Mouse (Mus musculus) gastrocnemius, postnatal 14 days (tissue): ENCODE measurements around the gene Pgpep1. TPM values are rescaled to one million over a fixed set of nuclear protein-coding genes. Genes with fewer than 3 reads are reported as not detected.

Experiments
- DNase-seq: peaks from one replicate; pipeline ENCODE4 v3.0.0; 2021; ENCODE audit warnings: mixed read lengths
- intact Hi-C: fragments of 180-260 bp; cut with DNase I; formaldehyde crosslinking; loops from one replicate; pipeline ENCODE4 v1.15.1; 2025; ENCODE audit warnings: low total_unique reads
- total RNA-seq, 2 experiments: library from RNA; stranded (reverse); gene quantifications; 2 replicates each; pipeline ENCODE4 v1.2.3; 2021

The Pgpep1 gene
- total RNA-seq, 2 experiments from 2014 or later = 18.2 to 21.6 TPM

GRCm38 (mm10) chr8:70671615-70672324 is 11.6 kb upstream of the Pgpep1 start:
- peak; percentile 79 for DNase-seq
- intact Hi-C loops = no loop called here

GRCm38 (mm10) chr8:70667071-70667470 is 6.9 kb upstream of the Pgpep1 start:
- intact Hi-C loops = loop anchor here (5.0 kb wide), 1 partner anchor 35 kb away; the partner anchor contains the start of gene Iqcn
- peak; percentile 72 for DNase-seq

GRCm38 (mm10) chr8:70665599-70665998 is 5.4 kb upstream of the Pgpep1 start:
- intact Hi-C loops = loop anchor here (5.0 kb wide), 1 partner anchor 37 kb away; the partner anchor contains the start of gene Iqcn
- DNase-seq = no peak

GRCm38 (mm10) chr8:70664631-70665030 is 4.4 kb upstream of the Pgpep1 start:
- intact Hi-C loops = loop anchor here (5.0 kb wide), 2 partner anchors 38 to 47 kb away; partner anchors contain the start of genes Iqcn and Lrrc25
- DNase-seq = no peak

GRCm38 (mm10) chr8:70663691-70664090 is 3.5 kb upstream of the Pgpep1 start:
- no peak for DNase-seq
- intact Hi-C loops = loop anchor here (5.0 kb wide), 1 partner anchor 46 kb away; the partner anchor contains the start of gene Lrrc25

GRCm38 (mm10) chr8:70659604-70660272 is 450 bp downstream of the Pgpep1 start:
- intact Hi-C loops = loop anchor here (5.0 kb wide), 1 partner anchor 42 kb away; the partner anchor contains the start of gene Lrrc25
- peak; percentile 93 for DNase-seq

- intact Hi-C loops = no loop called here
- no peak for DNase-seq
Observed at GRCm38 (mm10) chr8:70658897-70659603, 1.1 kb downstream of the Pgpep1 start.

GRCm38 (mm10) chr8:70657739-70658138 is 2.4 kb downstream of the Pgpep1 start:
- DNase-seq = no peak
- intact Hi-C loops = no loop called here

GRCm38 (mm10) chr8:70657214-70657613 is 3.0 kb downstream of the Pgpep1 start:
- no peak for DNase-seq
- intact Hi-C loops = no loop called here

GRCm38 (mm10) chr8:70656193-70656790 is 3.9 kb downstream of the Pgpep1 start:
- intact Hi-C loops = no loop called here

GRCm38 (mm10) chr8:70655469-70655868 is 4.7 kb downstream of the Pgpep1 start:
- no peak for DNase-seq
- intact Hi-C loops = no loop called here

More at GRCm38 (mm10) chr8:70656193-70656790, 3.9 kb downstream of the Pgpep1 start:
- DNase-seq = no peak

- no peak for DNase-seq
- intact Hi-C loops = no loop called here
Observed at GRCm38 (mm10) chr8:70654121-70654520, 6.1 kb downstream of the Pgpep1 start.

GRCm38 (mm10) chr8:70653226-70653625 is 7.0 kb downstream of the Pgpep1 start:
- intact Hi-C loops = no loop called here
- no peak for DNase-seq

GRCm38 (mm10) chr8:70650351-70650750 is 9.8 kb downstream of the Pgpep1 start:
- intact Hi-C loops = no loop called here
- no peak for DNase-seq

- intact Hi-C loops = no loop called here
- DNase-seq = peak; percentile 66
Observed at GRCm38 (mm10) chr8:70649324-70649723, 10.9 kb downstream of the Pgpep1 start.

- no peak for DNase-seq
- intact Hi-C loops = no loop called here
Observed at GRCm38 (mm10) chr8:70648921-70649320, 11.3 kb downstream of the Pgpep1 start.

- no peak for DNase-seq
- intact Hi-C loops = no loop called here
Observed at GRCm38 (mm10) chr8:70648164-70648442, 12.1 kb downstream of the Pgpep1 start.

GRCm38 (mm10) chr8:70647343-70648163 is 12.6 kb downstream of the Pgpep1 start:
- intact Hi-C loops = no loop called here
- no peak for DNase-seq

- DNase-seq = no peak
- intact Hi-C loops = no loop called here
Observed at GRCm38 (mm10) chr8:70646775-70647174, 13.4 kb downstream of the Pgpep1 start.
